Mouse (Mus musculus) lung, postnatal 0 days (tissue): ENCODE measurements around the gene Neu2. TPM values are rescaled to one million over a fixed set of nuclear protein-coding genes. Genes with fewer than 3 reads are reported as not detected.

ENCODE experiments used
- ATAC-seq: fragments of 200-750 bp; cut with Nextera tagmentation; 2 replicates; pipeline ENCODE4 v1.8.0; 2017; ENCODE audit warnings: moderate library complexity
- DNase-seq: peaks from one replicate; pipeline ENCODE4 v3.0.0-alpha.2; 2016; ENCODE audit warnings: low spot score
- H3K27ac ChIP-seq: fragments of 300-500 bp; sonication (generic); 2 replicates; pipeline ENCODE4 v1.5.1; 2014; ENCODE audit warnings: antibody characterized with exemption, mild to moderate bottlenecking, low read length, mixed read lengths
- H3K27me3 ChIP-seq: fragments of 300-500 bp; sonication (generic); replicated peaks from 2 replicates; pipeline ENCODE4 v1.6.1; 2014; ENCODE audit warnings: low read length, mixed read lengths; ENCODE audit not compliant: insufficient read depth
- H3K36me3 ChIP-seq: fragments of 300-500 bp; sonication (generic); 2 replicates; pipeline ENCODE4 v1.6.1; 2014; ENCODE audit warnings: low read length, mixed read lengths; ENCODE audit not compliant: insufficient read depth
- H3K4me1 ChIP-seq: fragments of 300-500 bp; sonication (generic); 2 replicates; pipeline ENCODE4 v1.6.1; 2014; ENCODE audit warnings: antibody characterized with exemption, low read depth, low read length, mixed read lengths; ENCODE audit not compliant: insufficient read depth
- H3K4me2 ChIP-seq: fragments of 300-500 bp; sonication (generic); replicated peaks from 2 replicates; pipeline ENCODE4 v1.6.1; 2014; ENCODE audit warnings: low read depth, mild to moderate bottlenecking, low read length, moderate library complexity, mixed read lengths
- H3K4me3 ChIP-seq: fragments of 300-500 bp; sonication (generic); 2 replicates; pipeline ENCODE4 v1.5.1; 2014; ENCODE audit warnings: low read depth, low read length
- H3K9ac ChIP-seq: fragments of 300-500 bp; sonication (generic); replicated peaks from 2 replicates; pipeline ENCODE4 v1.6.1; 2014; ENCODE audit warnings: low read depth, mild to moderate bottlenecking
- H3K9me3 ChIP-seq: fragments of 300-500 bp; sonication (generic); 2 replicates; pipeline ENCODE4 v1.6.1; 2016; ENCODE audit warnings: low read length, mixed read lengths
- CTCF ChIP-seq: IDR thresholded peaks from 2 replicates; pipeline ENCODE4 v1.5.1; 2016; ENCODE audit warnings: antibody characterized with exemption, mild to moderate bottlenecking
- EP300 ChIP-seq: IDR thresholded peaks from 2 replicates; pipeline ENCODE4 v1.6.1; 2016; ENCODE audit warnings: antibody characterized with exemption, mild to moderate bottlenecking, control low read depth
- WGBS: fragments of 180-500 bp; shearing (Covaris S2); extraction: QIAGEN DNeasy Blood & Tissue Kit; methylation state at CpG from one replicate; pipeline ENCODE4 v1.1.7; 2014; 5-methylcytosine and 5-hydroxymethylcytosine counted together
- polyA plus RNA-seq: library from polyadenylated mRNA; unstranded; fragments of >200 nt; fragmentation: Nextera tagmentation; extraction: Ambion mirVana; gene quantifications from 2 replicates; pipeline ENCODE4 v1.2.1, GENCODE M21; 2015

Gene Neu2
- polyA plus RNA-seq, 1 experiment from 2014 or later, result 2.9 TPM

- Histone ChIP-seq H3K4me3 (no peak overlapping the region), H3K4me2 (peak overlapping the region; percentile 20; the same call in 1 of the 2 replicates), H3K27me3 (no peaks in the 10 kb centered on the region), H3K27ac (peak overlapping the region; percentile 81), H3K4me1 (peaks cover 7% of the 10 kb centered on the region; the same call in 1 of the 2 replicates), H3K9me3 (no peaks in the 10 kb centered on the region), H3K9ac (no peak overlapping the region), H3K36me3 (no peaks in the 10 kb centered on the region)
- WGBS, result 20% methylated on average over 7 of the region's 7 CpGs
- TF ChIP-seq CTCF, result 0 out of 2 replicates have a peak, but pooled peaks have one; percentile 2
- TF ChIP-seq EP300, result peak; percentile 48; the same call in 1 of the 2 replicates
- ATAC-seq (peak; percentile 91), DNase-seq (peak; percentile 93)
Observed at GRCm38 (mm10) chr1:87574785-87575184, 65.1 kb downstream of the Neu2 start.

- Histone ChIP-seq H3K4me1 (0 out of 2 replicates have a peak, but pooled peaks cover 7% of the 10 kb centered on the region), H3K4me3 (no peak overlapping the region), H3K27ac (no peak overlapping the region), H3K4me2 (no peak overlapping the region), H3K9ac (no peak overlapping the region), H3K27me3 (no peaks in the 10 kb centered on the region), H3K9me3 (no peaks in the 10 kb centered on the region), H3K36me3 (no peaks in the 10 kb centered on the region)
- TF ChIP-seq EP300 (no peak), CTCF (no peak)
- ATAC-seq, result no peak
- WGBS, result 77% methylated on average over 6 of the region's 6 CpGs
- no peak for DNase-seq
Observed at GRCm38 (mm10) chr1:87578965-87579364, 69.3 kb downstream of the Neu2 start.

GRCm38 (mm10) chr1:87580824-87581223 lies 71.1 kb downstream of the Neu2 start:
- no peak overlapping the region for H3K4me2 ChIP-seq
- WGBS, result 13% methylated on average over 3 of the region's 3 CpGs
- no peaks in the 10 kb centered on the region for H3K36me3 ChIP-seq
- no peaks in the 10 kb centered on the region for H3K4me1 ChIP-seq
- no peaks in the 10 kb centered on the region for H3K27me3 ChIP-seq
- H3K27ac ChIP-seq, result no peak overlapping the region
- TF ChIP-seq CTCF (no peak), EP300 (no peak)
- ATAC-seq (no peak), DNase-seq (no peak)
- no peak overlapping the region for H3K9ac ChIP-seq
- H3K9me3 ChIP-seq, result no peaks in the 10 kb centered on the region
- no peak overlapping the region for H3K4me3 ChIP-seq

GRCm38 (mm10) chr1:87589162-87589561 lies 79.5 kb downstream of the Neu2 start:
- DNase-seq (no peak), ATAC-seq (no peak)
- Histone ChIP-seq H3K36me3 (no peaks in the 10 kb centered on the region), H3K27me3 (no peaks in the 10 kb centered on the region), H3K9me3 (no peaks in the 10 kb centered on the region), H3K4me2 (no peak overlapping the region), H3K4me1 (no peaks in the 10 kb centered on the region), H3K4me3 (no peak overlapping the region), H3K27ac (no peak overlapping the region), H3K9ac (no peak overlapping the region)
- 82% methylated on average over 7 of the region's 7 CpGs for WGBS
- no peak for TF ChIP-seq CTCF
- TF ChIP-seq EP300, result no peak

- no peaks in the 10 kb centered on the region for H3K27me3 ChIP-seq
- H3K9ac ChIP-seq, result no peak overlapping the region
- no peak overlapping the region for H3K4me2 ChIP-seq
- no peak overlapping the region for H3K27ac ChIP-seq
- H3K9me3 ChIP-seq, result no peaks in the 10 kb centered on the region
- H3K4me3 ChIP-seq, result no peak overlapping the region
- DNase-seq (peak; percentile 47), ATAC-seq (peak; percentile 80)
- WGBS, result 73% methylated on average over 8 of the region's 8 CpGs
- no peaks in the 10 kb centered on the region for H3K36me3 ChIP-seq
- H3K4me1 ChIP-seq, result no peaks in the 10 kb centered on the region
- TF ChIP-seq CTCF, result 0 out of 2 replicates have a peak, but pooled peaks have one; percentile 13
- TF ChIP-seq EP300, result no peak
Observed at GRCm38 (mm10) chr1:87589980-87590379, 80.3 kb downstream of the Neu2 start.

GRCm38 (mm10) chr1:87594261-87594660 lies 84.6 kb downstream of the Neu2 start:
- Histone ChIP-seq H3K4me1 (no peaks in the 10 kb centered on the region), H3K36me3 (no peaks in the 10 kb centered on the region), H3K27me3 (no peaks in the 10 kb centered on the region), H3K9ac (no peak overlapping the region), H3K27ac (no peak overlapping the region), H3K4me3 (no peak overlapping the region), H3K4me2 (no peak overlapping the region), H3K9me3 (no peaks in the 10 kb centered on the region)
- peak; percentile 74 for ATAC-seq
- peak; percentile 50 for DNase-seq
- WGBS, result 66% methylated on average over 3 of the region's 3 CpGs
- no peak for TF ChIP-seq EP300
- 0 out of 2 replicates have a peak, but pooled peaks have one; percentile 5 for TF ChIP-seq CTCF

GRCm38 (mm10) chr1:87594671-87595070 lies 85.0 kb downstream of the Neu2 start:
- no peaks in the 10 kb centered on the region for H3K4me1 ChIP-seq
- DNase-seq (no peak), ATAC-seq (no peak)
- H3K4me3 ChIP-seq, result no peak overlapping the region
- no peak overlapping the region for H3K27ac ChIP-seq
- 91% methylated on average over 10 of the region's 10 CpGs for WGBS
- no peaks in the 10 kb centered on the region for H3K27me3 ChIP-seq
- no peak overlapping the region for H3K4me2 ChIP-seq
- no peaks in the 10 kb centered on the region for H3K9me3 ChIP-seq
- no peak for TF ChIP-seq EP300
- TF ChIP-seq CTCF, result no peak
- no peak overlapping the region for H3K9ac ChIP-seq
- H3K36me3 ChIP-seq, result no peaks in the 10 kb centered on the region
